Mouse (Mus musculus) ES-E14 (cell line): ENCODE data around the gene Mospd2.

ENCODE experiments used
- MAFK ChIP-seq: IDR thresholded peaks from 2 replicates; pipeline ENCODE4 v1.6.1; 2014; ENCODE audit warnings: mild to moderate bottlenecking, low read depth, low read length, inconsistent platforms; ENCODE audit not compliant: insufficient read depth
- ZC3H11A ChIP-seq: IDR thresholded peaks from 2 replicates; pipeline ENCODE4 v1.6.1; 2012; ENCODE audit warnings: low read depth, mild to moderate bottlenecking, inconsistent platforms, low read length, borderline replicate concordance
- ZNF384 ChIP-seq: IDR thresholded peaks from 2 replicates; pipeline ENCODE4 v1.6.1; 2012; ENCODE audit warnings: low read depth, low read length, inconsistent platforms

DNA sequence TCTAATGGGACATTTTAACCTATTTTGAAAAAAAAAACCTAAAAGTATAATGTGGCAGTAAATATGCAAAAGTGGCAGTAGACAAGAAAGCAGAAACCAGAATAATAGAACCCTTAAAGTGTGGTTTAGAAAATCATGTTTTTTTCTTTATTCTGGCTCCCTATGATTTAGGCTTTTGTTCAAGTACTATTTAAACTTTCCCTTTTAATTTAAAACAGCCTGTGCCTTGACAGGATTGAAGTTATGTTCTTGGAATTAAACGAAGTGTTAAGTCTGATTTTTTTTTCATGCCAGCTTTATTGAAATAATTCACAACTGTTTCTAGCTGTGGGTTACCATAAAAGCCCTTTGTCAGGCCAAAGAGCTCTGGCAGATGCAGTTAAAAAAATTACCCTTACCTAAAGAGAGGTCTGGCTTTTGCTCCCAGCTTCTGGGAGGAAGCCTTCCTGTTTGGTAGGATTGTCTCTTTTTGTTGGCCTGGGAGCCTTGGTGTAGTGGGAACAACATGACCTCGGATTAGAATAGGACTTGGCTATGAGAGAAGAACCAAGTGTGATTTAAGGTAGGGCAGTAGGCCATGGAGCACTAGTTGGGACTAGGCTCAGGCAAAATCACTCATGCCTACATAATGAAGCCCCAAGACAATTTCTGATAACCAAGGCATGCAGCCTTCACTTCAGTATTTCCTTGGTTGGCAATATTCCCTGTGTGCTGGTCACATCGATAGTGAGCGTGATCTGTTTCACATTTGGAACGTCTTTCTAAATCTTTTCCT lies 27.4 kb downstream of the Mospd2 start:
- no peak for TF ChIP-seq ZNF384
- TF ChIP-seq ZC3H11A: no peak
- TF ChIP-seq MAFK: no peak
